Mouse (Mus musculus): ENCODE measurements at regions not wholly inside any gene's neighbourhood (a gene's known extent, or its start where the extent isn't known, plus 50 kb on each side); places are given as distances from the start of the nearest gene placed in this dataset.

DNA sequence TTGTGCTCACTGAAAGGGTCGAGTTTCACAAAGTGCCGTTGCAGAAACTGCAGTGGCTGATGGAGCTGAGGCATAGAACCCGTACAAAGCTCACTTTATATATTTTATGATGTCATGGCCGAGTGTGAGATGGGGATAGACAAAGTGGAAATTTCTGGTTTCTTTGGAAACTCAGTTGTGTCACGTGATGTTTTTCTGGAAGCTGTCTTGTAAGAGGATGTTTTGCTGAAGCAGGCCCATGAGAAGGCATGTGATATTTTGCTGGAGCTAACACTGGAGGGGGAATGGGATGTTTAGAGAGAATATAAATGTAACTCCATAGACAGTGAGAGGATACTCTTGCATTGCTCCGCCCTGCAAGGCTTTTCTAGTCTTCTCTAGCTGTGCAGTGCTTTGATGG is 311.7 kb downstream of the Tmem132b start:
- DNase-seq (ENCODE audit: low spot score): no peak

DNA sequence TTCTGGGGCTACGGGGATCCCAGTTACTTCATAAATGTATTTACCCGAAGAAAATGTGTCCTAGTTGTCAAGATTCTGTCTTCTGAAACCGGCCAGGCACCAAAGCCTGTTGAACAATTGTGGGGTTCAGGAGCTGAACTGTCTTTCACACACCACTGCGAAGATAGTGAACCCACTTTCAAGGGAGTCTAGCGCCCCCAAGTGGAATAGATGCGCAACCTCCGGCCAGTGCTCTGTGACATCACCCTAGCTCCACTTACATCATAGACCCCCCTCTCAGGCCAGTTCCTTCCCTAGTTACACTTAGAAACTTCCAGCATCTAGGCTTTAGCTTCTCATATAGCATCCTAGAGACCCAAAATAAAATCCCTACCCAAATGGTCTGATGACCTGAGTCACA is 318.1 kb downstream of the Tmem132b start:
- DNase-seq (ENCODE audit: low spot score): no peak

DNA sequence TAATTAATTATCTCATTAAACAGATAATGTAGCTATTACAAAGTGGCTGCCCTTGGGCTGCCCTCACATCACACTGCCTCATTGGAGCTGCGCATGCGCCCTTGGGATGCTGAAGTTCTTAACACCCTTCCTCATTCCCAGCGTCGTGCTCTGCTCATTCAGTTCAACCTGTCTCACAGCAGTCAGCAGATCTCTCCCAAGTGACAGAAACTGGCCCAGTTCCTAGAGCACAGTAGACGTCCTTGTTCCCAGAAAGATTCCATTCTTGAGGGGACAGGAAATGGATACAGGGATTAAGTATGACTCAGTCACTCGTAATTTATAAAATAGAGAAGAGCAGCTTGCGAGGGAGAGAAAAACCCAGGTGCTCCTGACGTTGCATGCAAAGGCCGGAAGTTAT is 344.7 kb downstream of the Tmem132b start:
- no peak for DNase-seq (ENCODE audit: low spot score)

DNA sequence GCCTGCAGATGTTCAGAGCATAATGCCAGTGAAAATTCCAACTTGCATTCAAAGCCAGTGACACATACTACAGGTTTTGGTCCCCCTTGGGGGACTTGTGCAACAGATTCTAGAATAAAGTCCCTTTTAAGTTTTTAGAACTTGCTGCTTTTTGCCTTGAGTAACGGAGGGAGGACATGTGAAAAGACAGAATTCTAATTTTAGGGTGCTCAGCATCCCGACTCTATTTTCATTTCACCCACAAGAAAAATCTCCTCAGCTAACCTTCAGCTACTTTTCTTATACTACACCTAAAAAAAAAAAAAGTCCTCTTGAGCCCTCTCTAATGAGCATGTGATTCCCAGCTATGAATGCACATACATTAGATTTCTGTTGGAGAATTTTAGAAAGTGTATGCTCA is 357.3 kb downstream of the Tmem132b start:
- no peak for DNase-seq (ENCODE audit: low spot score)

DNA sequence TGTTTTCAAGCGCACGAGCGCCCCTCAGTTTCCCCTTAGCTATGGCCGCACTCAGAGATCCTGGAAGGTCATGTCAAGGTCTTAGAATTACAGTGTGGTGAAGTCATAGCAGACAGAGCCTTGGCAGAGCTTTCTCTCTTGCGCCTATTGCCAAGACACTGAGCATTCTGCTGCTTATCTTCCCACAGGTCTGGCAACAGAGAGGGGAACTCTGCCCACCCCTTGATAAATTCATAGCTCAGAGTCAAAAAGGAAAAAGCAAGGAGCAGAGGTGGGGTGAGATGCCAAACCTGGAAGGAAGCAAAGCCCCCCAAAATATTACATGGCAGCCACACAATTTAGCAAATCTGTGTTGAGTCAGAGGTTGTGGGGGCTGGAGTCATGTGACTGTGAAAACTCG is 362.3 kb downstream of the Tmem132b start:
- no peak for DNase-seq (ENCODE audit: low spot score)

DNA sequence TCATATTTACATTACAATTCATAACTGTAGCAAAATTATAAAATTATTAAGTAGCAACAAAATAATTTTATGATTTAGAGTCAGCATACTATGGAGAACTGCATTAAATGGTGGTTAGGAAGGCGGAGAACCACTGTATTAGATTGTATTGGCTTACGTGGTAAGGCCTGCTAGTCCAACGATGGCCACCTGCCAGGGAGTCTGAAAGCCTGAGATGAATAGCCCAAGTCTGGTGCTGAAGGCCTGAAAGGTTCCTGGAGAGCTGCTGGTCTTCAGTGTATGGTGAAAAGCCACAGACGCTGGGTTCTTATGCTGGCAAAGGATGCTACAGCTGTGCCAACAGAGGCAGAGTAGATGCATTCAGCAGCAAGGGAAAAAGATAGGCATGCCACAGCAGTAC is 370.5 kb downstream of the Tmem132b start:
- DNase-seq (ENCODE audit: low spot score): no peak

DNA sequence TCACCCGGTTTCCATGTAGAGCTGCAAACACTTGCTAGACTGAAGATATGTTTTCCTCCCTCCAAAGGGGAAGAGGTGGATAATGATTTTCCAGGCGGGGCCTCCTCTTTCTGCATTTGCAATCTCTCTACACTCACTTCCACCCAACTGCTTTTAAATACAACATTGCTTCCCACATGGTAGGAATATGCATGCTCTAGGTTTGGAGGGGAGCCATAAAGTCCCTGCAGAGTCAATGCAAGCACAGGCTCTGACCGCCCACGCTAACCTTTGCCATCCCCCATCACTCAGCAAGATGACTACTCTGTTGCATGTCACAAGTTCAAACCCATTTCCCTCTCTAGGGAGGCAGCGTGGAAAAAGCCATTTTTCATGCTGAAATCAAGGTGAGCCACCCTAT is 372.9 kb downstream of the Tmem132b start:
- no peak for DNase-seq (ENCODE audit: low spot score)

DNA sequence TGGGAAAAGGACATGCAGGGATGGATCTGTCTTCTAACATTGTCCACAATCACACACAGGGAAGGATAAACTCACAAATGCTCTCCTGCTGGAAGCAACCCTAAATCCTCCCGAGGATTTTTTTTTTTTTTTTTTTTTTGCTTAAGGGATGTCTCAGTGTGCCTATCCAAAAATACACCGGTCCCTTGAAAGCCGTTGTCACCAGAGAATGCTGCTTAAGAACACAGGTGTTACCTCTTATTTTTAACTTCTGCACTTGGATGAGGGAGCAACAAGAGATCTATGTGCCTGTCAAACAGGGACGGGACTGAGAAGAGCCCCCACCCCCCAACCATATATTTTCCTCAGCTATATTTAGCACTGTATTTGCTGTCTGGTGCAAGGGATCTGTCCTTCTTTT is 375.8 kb downstream of the Tmem132b start:
- DNase-seq (ENCODE audit: low spot score): no peak

DNA sequence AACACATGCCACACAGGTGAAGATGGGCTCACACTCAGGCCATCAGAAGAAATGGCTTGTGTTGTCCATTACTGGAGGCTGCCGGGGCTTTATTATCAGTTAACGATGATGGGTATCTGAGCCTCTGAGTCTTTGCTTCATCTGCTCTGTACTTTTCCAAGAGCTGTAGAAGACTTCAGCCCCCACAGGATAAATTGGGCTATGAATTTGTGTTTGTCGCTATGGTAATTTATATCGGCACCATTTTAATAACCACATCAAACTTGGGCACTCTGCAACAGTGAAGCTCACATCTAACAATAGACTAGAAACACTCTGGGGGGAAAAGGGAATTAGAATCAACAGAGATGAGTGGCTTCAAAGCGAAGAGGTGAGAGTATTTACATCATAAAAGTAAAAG is 376.3 kb downstream of the Tmem132b start:
- DNase-seq (ENCODE audit: low spot score): no peak

DNA sequence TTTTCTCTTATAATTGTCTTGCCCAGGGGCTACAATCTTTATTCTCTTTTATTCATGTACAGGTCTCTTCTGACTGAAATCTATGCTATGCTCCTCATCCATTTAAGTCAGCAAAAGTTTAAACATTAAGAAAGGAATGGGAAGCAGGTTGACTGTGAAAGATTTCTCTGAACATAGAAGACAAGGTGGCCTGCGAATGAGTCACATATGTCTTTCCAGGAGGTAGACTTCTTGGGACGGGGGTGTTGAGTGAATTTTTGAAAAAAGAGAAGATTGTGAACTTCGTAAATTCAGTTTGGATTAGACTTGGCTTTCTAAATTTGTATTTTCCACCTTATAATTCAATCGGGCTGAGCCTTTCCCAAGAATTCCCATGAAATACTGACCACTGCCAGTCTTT is 384.3 kb downstream of the Tmem132b start:
- DNase-seq (ENCODE audit: low spot score): no peak

DNA sequence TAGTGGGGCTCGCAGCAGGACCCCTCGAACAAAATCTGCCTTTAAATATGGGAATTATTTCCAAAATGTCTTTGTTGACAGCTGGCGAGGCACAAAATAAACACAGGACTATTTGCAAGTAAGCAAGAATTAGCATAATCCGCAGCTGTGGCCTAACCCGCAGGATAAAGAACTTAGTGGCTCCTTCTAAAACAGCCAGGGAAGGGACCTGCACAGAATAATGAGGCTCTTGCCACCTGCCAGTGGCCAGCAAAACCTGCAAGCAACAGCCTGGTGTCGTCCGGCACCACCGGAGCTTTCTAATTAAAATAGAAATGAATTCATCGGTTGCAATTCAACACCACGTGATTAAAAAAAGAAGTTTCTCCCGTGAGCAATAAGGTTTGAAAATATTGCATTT is 389.4 kb downstream of the Tmem132b start:
- DNase-seq (ENCODE audit: low spot score): no peak

DNA sequence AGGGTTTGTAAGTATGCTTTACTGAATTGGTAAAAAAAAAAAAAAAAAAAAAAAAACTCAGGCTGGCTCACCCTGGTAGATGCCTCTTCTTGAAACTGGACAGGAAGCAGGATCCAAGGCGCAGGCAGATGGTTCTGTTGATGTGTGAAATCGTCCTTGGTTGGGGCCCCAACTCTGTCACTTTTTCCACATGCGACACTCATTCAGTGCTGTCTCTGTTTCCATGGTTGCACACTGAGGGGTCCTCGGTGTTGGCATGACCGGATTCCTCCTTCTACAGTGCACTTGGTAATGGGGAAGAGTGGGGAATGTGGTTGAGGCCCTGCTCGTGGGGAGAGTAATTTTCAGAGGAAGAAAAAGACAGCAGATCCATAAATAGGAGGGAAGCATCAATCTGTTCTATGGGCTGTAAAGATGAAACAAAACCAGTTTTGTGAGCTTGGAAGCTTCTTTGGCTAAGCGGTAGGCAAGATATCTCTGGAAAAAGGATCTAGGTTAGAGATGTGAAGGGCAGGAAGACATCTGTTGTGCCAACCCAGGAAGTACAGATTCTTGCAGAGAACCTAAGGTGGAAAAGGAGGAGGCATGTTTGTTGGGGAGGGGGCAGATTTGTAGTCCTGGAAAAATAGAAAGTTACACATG is 394.4 kb downstream of the Tmem132b start:
- DNase-seq (ENCODE audit: low spot score): no peak

DNA sequence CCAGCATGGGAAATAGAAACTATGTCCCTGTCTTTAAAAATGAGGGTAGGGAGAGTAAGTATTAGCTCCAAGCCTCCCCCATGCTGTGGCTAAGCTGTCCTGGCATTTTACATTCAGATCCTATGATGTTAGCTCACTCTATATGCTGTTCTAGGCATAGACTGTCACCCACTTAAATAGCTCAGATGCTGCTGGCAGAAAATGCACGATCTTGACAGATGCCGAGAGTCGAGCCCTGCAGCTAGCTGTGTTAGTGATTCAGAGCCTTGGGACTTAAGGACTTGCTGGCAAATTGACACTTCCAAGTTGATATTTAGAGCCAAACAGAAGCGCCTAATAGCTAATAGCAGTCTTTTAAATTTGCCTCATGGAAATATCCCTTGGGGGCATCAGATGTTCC is 399.9 kb downstream of the Tmem132b start:
- DNase-seq (ENCODE audit: low spot score): no peak

DNA sequence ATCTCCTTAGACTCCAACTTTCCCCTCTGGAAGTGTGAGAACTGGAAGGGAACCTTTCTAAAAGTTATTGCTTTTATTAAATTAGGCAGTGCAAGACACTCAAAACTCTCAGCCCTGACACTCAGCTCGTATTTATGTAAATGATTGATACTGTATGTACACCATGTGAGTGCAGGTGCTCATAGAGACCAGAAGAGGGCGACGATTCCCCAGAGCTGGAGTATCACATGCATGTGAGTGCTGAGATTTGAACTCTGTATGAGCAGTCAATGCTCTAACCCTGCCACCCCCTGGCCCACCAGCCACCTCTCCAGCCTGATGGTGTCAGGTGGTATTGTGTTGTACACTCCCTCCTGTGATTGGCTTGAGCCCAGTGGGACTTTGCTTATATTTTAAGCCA is 407.8 kb downstream of the Tmem132b start:
- no peak for DNase-seq (ENCODE audit: low spot score)

DNA sequence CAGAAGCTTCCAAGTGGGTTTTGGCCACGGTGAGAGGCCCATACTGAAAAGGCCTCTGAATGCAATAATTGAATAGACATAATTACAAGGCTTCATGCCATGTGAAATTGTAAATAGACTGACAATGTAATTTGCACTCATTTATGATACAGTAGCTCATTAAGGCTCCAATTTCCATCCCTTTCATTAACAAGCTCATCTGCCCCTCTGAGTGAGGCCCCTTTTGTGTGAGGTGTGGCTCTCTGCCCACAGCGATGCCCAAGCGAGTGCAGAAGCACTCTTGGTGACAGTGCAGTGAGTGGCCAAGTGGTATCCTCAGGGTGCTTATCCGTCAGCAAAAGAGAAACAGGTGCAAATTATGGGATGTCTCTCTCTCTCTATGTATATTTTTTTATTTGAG is 415.2 kb downstream of the Tmem132b start:
- DNase-seq (ENCODE audit: low spot score): no peak

DNA sequence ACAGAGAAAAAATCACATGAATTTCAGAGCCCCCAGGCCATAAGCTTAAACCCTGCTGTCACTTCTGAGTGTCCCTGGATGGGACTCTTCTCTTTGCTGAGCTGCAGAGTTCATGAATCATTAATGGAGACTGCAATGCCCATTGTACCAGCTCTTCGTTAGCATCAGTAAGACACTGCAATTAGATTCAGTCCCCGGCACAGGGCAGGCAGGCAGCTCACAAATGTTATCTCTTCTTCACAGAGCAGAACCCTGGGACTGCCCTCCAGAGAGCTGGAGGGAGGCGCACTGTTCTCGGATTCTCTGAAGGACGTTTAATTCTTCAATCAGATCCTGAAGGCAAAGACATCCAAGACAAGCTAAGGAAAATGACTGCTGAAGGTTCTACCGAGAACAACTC is 420.1 kb downstream of the Tmem132b start:
- no peak for DNase-seq (ENCODE audit: low spot score)

DNA sequence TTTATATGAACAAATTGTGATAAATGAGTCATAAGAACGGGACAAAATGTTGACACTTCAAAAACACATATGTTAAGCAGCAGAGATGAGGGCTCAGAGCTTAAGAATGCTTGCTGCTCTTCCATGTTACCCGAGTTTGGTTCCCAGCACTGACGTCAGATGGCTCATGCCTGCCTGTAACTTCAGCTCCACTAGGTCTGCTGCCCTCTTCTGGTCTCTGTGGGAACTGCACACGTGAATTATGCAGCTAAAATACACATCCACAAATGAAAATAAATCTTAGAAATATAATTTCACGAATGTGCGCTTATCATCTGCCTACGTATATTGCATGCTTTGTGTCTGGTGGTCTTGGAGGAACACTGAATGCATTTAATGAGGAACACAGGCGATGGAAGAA is 432.5 kb downstream of the Tmem132b start:
- DNase-seq (ENCODE audit: low spot score): no peak

DNA sequence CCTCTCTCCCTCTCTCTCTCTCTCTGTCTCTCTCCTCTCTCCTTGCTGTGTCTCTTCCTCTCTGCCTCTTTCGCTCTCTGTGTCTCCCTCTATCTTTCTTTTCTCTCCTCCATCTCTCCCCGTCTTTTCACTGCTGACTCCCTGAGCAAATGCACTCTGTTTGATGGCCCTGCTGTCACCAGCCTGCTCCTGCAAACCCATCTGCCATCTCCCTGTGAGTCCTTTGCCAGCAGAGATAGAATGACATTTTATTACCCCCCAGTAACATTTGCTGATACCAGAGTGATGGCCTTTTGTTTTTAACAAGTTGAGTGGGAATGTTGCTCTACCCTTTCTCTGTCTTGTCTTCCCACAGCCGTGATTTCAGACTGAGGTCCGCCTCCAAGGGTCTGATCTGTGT is 436.6 kb downstream of the Tmem132b start:
- no peak for DNase-seq (ENCODE audit: low spot score)

DNA sequence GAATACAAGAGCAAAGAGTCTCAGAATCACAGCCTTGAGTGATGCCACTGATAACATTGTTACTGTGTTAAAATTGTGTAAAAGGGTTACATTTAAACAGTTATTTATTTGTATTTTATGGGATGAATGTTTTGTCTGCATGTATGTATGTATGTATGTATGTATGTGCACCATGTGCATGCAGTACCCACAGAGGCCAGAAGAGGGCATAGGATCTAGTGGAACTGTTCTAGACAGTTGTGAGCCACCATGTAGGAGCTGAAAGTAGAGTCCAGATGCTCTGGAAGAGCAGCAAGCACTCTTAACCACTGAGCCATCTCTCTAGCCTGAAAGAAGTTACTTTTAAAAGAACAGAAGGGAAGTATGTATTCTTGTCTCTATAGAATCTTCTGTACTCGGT is 442.5 kb downstream of the Tmem132b start:
- no peak for DNase-seq (ENCODE audit: low spot score)

DNA sequence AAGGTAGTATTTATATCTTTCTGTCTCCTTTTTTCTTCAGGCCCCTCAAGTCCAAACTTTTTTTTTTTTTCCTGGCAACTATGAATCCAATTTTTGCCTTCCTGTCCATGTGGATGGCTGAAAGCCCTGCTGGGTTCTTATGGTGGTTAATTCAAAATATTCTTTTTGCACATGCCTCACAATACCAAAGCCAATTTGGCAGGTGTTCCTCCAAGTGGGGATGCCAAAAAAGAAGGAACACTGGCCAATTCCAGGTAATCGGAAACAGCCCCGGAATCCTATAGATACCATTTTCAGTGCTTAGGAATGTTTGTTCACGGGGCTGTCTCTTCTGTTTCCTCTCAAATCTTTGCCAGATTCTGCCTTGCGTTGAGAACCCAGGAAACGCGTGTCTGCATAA is 448.2 kb downstream of the Tmem132b start:
- no peak for DNase-seq (ENCODE audit: low spot score)

DNA sequence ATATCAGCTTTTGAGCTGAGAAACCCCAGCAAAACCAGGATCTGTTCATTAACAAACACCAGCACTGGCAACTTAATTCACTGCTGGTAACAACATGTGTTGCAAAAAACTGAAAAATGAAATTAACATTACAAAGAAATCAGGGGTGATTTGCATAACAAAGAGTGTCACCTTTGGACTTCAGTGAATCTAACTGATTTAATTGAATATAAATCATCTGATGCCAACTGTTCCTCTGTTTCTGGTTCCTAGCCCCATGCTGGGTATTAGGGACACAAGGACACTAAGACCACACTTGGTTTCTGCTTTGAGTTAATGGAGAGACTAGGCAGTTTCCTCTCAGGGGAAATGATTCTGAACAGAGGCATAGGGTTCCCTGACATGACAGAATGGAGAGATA is 453.8 kb downstream of the Tmem132b start:
- DNase-seq (ENCODE audit: low spot score): no peak

DNA sequence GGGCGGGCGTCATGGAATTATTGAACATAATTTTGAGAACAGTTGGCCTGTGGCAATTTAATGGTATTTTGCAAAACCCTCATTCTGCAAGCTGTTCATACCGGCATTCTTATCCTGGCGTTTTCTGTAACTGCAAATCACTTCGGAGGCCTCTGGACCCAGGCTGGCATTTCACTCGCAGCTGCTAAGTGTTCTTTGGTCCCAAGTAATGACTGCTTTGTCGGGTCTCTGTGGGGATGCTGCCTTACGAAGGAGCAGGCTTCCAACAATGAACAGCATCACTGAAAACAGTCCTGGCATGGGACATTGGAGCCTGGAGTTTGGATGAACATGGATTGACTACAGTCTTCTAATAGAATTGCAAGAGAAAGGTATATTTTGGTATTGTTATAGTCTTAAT is 465.6 kb downstream of the Tmem132b start:
- DNase-seq (ENCODE audit: low spot score): no peak

DNA sequence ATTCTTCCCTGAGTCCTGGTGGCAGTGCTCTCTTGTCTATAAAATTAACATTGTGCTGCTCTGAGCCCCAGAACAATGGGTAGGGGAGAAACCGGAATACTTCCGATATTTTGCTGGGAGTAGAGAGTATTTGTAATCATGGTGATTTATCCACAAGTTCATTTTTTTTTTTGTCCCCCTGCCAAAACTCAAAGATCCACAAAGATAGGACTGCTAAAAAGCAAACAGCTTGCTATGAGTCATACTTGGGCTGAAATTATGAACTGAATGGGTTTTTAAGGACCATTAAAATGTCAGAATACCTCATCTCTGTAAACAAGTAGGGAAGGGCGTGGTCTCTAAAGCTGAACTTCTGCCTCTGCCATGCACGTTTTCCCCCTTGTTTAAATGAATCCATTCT is 476.3 kb downstream of the Tmem132b start:
- DNase-seq (ENCODE audit: low spot score): no peak

DNA sequence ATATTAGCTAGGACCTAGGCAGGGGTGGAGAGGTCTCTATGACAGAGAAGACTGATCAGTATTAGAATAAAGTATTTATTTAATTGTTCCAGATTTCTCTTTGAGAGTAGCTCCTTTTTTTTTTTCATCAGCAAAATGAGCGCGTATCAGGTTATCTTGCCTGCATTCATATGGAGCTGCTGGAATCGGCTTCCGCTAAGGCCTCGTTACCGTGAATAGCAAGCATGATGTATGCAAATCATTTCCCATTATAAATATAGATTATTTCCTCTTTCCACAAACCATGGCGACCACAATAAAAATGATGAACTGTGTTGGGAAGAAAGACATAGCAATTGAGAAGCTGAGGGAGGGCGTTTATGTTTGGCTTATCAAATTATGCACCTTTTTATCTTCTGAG is 476.7 kb downstream of the Tmem132b start:
- no peak for DNase-seq (ENCODE audit: low spot score)

DNA sequence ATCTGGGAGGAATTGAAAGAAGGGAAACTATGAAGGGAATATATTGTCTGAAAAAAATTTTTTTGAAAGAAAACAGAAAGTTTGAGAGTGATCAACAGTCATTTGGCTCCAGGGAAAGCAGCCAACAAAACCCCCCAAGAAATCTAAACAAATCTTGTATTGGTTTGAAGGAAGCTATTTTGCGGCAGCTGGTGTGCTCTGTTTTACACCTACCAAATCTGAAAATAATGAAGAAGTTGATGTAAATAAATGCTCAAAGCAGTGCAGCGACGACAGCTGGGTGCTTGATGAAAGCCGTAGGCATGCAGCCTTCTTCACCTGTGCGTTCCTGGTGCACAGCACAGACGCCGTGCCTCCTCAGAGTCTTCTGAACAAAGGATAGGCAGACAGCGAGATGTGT is 488.2 kb downstream of the Tmem132b start:
- DNase-seq (ENCODE audit: low spot score): no peak

All from adipocyte (in vitro differentiated cells).